Mouse (Mus musculus): Measurements from ENCODE around the gene Slc35d1. TPM values are rescaled to one million over a fixed set of nuclear protein-coding genes. Genes with fewer than 3 reads are reported as not detected.
A peak's percentile ranks its signal among the peaks of the same experiment; 100 is the strongest.
"Not testable (repeated sequence)": the region's sequence is repeated elsewhere in the genome, so short reads cannot be mapped to it uniquely, and the experiment has no call there.

Gene Slc35d1
- polyA plus RNA-seq, 1 experiment from 2014 or later = 5.3 TPM

GRCm38 (mm10) chr4:103177681-103178080 is 37.3 kb downstream of the Slc35d1 start:
- ATAC-seq (no peak), DNase-seq (ENCODE audit: low spot score) (no peak)
- H3K9ac ChIP-seq (replicated peaks; ENCODE audit: low read depth) = no peak overlapping the region
- no peaks in the 10 kb centered on the region for H3K9me3 ChIP-seq (ENCODE audit: low read length)
- TF ChIP-seq EP300 (IDR thresholded peaks at IDR 0.05) = no peak
- TF ChIP-seq CTCF (IDR thresholded peaks at IDR 0.05) = no peak
- H3K27me3 ChIP-seq (replicated peaks; ENCODE audit: insufficient read depth, low read length) = no peaks in the 10 kb centered on the region
- H3K27ac ChIP-seq (ENCODE audit: low read length) = no peak overlapping the region
- H3K4me1 ChIP-seq (ENCODE audit: insufficient read depth, low read depth, low read length) = no peaks in the 10 kb centered on the region
- H3K36me3 ChIP-seq (ENCODE audit: insufficient read depth, low read length) = no peaks in the 10 kb centered on the region
- no peak overlapping the region for H3K4me2 ChIP-seq (replicated peaks; ENCODE audit: low read depth, low read length)
- 68% methylated on average over 1 of the region's 1 CpGs for WGBS
- no peak overlapping the region for H3K4me3 ChIP-seq (ENCODE audit: low read depth, low read length)

GRCm38 (mm10) chr4:103174001-103174400 is 41.0 kb downstream of the Slc35d1 start:
- TF ChIP-seq CTCF (IDR thresholded peaks at IDR 0.05) (no peak), EP300 (IDR thresholded peaks at IDR 0.05) (no peak)
- Histone ChIP-seq H3K4me2 (replicated peaks; ENCODE audit: low read depth, low read length) (no peak overlapping the region), H3K27ac (ENCODE audit: low read length) (no peak overlapping the region), H3K27me3 (replicated peaks; ENCODE audit: insufficient read depth, low read length) (no peaks in the 10 kb centered on the region), H3K9ac (replicated peaks; ENCODE audit: low read depth) (no peak overlapping the region), H3K4me1 (ENCODE audit: insufficient read depth, low read depth, low read length) (no peaks in the 10 kb centered on the region), H3K4me3 (ENCODE audit: low read depth, low read length) (no peak overlapping the region), H3K9me3 (ENCODE audit: low read length) (no peaks in the 10 kb centered on the region), H3K36me3 (ENCODE audit: insufficient read depth, low read length) (no peaks in the 10 kb centered on the region)
- ATAC-seq (no peak), DNase-seq (ENCODE audit: low spot score) (no peak)
- 94% methylated on average over 7 of the region's 7 CpGs for WGBS

GRCm38 (mm10) chr4:103173507-103173906 is 41.5 kb downstream of the Slc35d1 start:
- ATAC-seq (no peak), DNase-seq (ENCODE audit: low spot score) (peak; percentile 24)
- Histone ChIP-seq H3K36me3 (ENCODE audit: insufficient read depth, low read length) (no peaks in the 10 kb centered on the region), H3K4me2 (replicated peaks; ENCODE audit: low read depth, low read length) (no peak overlapping the region), H3K4me1 (ENCODE audit: insufficient read depth, low read depth, low read length) (no peaks in the 10 kb centered on the region), H3K27me3 (replicated peaks; ENCODE audit: insufficient read depth, low read length) (no peaks in the 10 kb centered on the region), H3K4me3 (ENCODE audit: low read depth, low read length) (no peak overlapping the region), H3K27ac (ENCODE audit: low read length) (no peak overlapping the region), H3K9me3 (ENCODE audit: low read length) (no peaks in the 10 kb centered on the region), H3K9ac (replicated peaks; ENCODE audit: low read depth) (no peak overlapping the region)
- WGBS = 62% methylated on average over 6 of the region's 6 CpGs
- TF ChIP-seq CTCF (IDR thresholded peaks at IDR 0.05) = no peak
- TF ChIP-seq EP300 (IDR thresholded peaks at IDR 0.05) = no peak

DNA sequence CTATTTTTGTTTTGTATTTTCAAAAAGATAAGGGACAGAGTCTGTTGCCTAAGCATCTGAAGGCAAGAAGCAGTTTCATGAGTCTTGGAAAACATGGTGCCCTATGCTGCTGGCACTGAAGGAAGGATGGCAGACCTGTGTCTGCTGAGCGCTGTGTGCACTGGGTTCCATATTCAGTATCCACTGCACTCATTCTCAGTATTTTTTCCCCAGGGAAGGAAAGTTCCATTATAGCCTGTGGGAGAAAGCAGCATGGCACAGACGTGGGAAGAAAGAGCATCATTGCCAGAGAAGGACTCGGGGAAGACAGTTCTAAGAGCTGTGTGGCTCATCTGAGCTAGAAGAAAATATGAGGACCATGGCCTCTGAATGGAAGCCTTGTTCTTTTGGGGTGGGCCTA is 43.7 kb downstream of the Slc35d1 start:
- Histone ChIP-seq H3K9me3 (ENCODE audit: low read length) (no peaks in the 10 kb centered on the region), H3K27ac (ENCODE audit: low read length) (no peak overlapping the region), H3K4me2 (replicated peaks; ENCODE audit: low read depth, low read length) (no peak overlapping the region), H3K9ac (replicated peaks; ENCODE audit: low read depth) (no peak overlapping the region), H3K4me3 (ENCODE audit: low read depth, low read length) (no peak overlapping the region), H3K36me3 (ENCODE audit: insufficient read depth, low read length) (no peaks in the 10 kb centered on the region), H3K27me3 (replicated peaks; ENCODE audit: insufficient read depth, low read length) (no peaks in the 10 kb centered on the region), H3K4me1 (ENCODE audit: insufficient read depth, low read depth, low read length) (no peaks in the 10 kb centered on the region)
- WGBS = 92% methylated on average over 3 of the region's 3 CpGs
- TF ChIP-seq EP300 (IDR thresholded peaks at IDR 0.05) (no peak), CTCF (IDR thresholded peaks at IDR 0.05) (no peak)
- no peak for ATAC-seq
- DNase-seq (ENCODE audit: low spot score) = no peak

DNA sequence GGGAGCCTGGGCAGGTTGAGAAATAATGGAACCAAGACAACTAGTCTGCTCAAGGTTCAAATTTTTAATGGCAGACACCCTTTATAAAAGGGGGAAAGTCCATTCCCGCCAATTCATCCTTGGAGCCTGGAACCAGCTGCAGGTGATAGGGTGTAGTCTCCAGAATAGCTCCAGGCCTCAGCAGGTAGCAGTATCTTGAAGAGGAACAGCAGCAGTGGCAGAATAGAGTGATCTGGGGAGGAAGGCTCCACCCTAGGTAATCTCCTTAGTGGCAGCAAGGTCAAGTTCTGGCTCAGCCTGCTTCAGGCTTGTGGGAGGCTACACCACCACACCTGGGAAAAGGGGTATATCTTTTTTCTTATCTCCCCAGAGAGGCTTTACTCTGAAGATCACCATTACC is 48.8 kb downstream of the Slc35d1 start:
- not testable (repeated sequence) for H3K27ac ChIP-seq (ENCODE audit: low read length); H3K27me3 ChIP-seq (replicated peaks; ENCODE audit: insufficient read depth, low read length); H3K9ac ChIP-seq (replicated peaks; ENCODE audit: low read depth); H3K9me3 ChIP-seq (ENCODE audit: low read length); ATAC-seq; DNase-seq (ENCODE audit: low spot score); H3K4me2 ChIP-seq (replicated peaks; ENCODE audit: low read depth, low read length); H3K4me1 ChIP-seq (ENCODE audit: insufficient read depth, low read depth, low read length); H3K4me3 ChIP-seq (ENCODE audit: low read depth, low read length)
- WGBS = 97% methylated on average over 1 of the region's 1 CpGs
- H3K36me3 ChIP-seq (ENCODE audit: insufficient read depth, low read length) = peaks cover 12% of the 10 kb centered on the region

- TF ChIP-seq CTCF (IDR thresholded peaks at IDR 0.05) = no peak
- no peak for TF ChIP-seq EP300 (IDR thresholded peaks at IDR 0.05)
- ATAC-seq (no peak), DNase-seq (ENCODE audit: low spot score) (no peak)
- no peaks in the 10 kb centered on the region for H3K4me1 ChIP-seq (ENCODE audit: insufficient read depth, low read depth, low read length)
- no peak overlapping the region for H3K27ac ChIP-seq (ENCODE audit: low read length)
- H3K4me3 ChIP-seq (ENCODE audit: low read depth, low read length) = no peak overlapping the region
- no peaks in the 10 kb centered on the region for H3K9me3 ChIP-seq (ENCODE audit: low read length)
- H3K4me2 ChIP-seq (replicated peaks; ENCODE audit: low read depth, low read length) = no peak overlapping the region
- no peak overlapping the region for H3K9ac ChIP-seq (replicated peaks; ENCODE audit: low read depth)
- H3K27me3 ChIP-seq (replicated peaks; ENCODE audit: insufficient read depth, low read length) = no peaks in the 10 kb centered on the region
- H3K36me3 ChIP-seq (ENCODE audit: insufficient read depth, low read length) = peaks cover 34% of the 10 kb centered on the region
- WGBS = 90% methylated on average over 4 of the region's 4 CpGs
Observed at GRCm38 (mm10) chr4:103158781-103159180, 56.2 kb downstream of the Slc35d1 start.

- Histone ChIP-seq H3K36me3 (ENCODE audit: insufficient read depth, low read length) (peaks cover 43% of the 10 kb centered on the region; the same call in 1 of the 2 replicates), H3K4me2 (replicated peaks; ENCODE audit: low read depth, low read length) (no peak overlapping the region), H3K9ac (replicated peaks; ENCODE audit: low read depth) (no peak overlapping the region), H3K27me3 (replicated peaks; ENCODE audit: insufficient read depth, low read length) (no peaks in the 10 kb centered on the region), H3K4me3 (ENCODE audit: low read depth, low read length) (no peak overlapping the region), H3K9me3 (ENCODE audit: low read length) (no peaks in the 10 kb centered on the region), H3K27ac (ENCODE audit: low read length) (no peak overlapping the region), H3K4me1 (ENCODE audit: insufficient read depth, low read depth, low read length) (no peaks in the 10 kb centered on the region)
- WGBS = 89% methylated on average over 5 of the region's 5 CpGs
- DNase-seq (ENCODE audit: low spot score) = no peak
- ATAC-seq = no peak
- TF ChIP-seq EP300 (IDR thresholded peaks at IDR 0.05) (no peak), CTCF (IDR thresholded peaks at IDR 0.05) (no peak)
Observed at GRCm38 (mm10) chr4:103151946-103152345, 63.0 kb downstream of the Slc35d1 start.

All from lung, postnatal 0 days (tissue).